Mouse (Mus musculus) mouse trophoblast stem cell (cell line): ENCODE results near the gene Sis.

Source experiments
- in situ Hi-C, 2 experiments: fragments of 300-500 bp; cut with MseI, MboI; formaldehyde crosslinking; loops; 2 replicates in 1 of 2; 3 replicates in 1 of 2; pipeline ENCODE4 v1.15.1; 2025

Sis gene

GRCm38 (mm10) chr3:72967675-72968074, at the start of gene Sis:
Gene Sis, minus strand, starts transcription at chr3:72967863.
- in situ Hi-C loops = no loop called here

- in situ Hi-C loops = no loop called here
Observed at GRCm38 (mm10) chr3:73006045-73006444, 38.4 kb upstream of the Sis start.

GRCm38 (mm10) chr3:73002933-73003696, 35.5 kb upstream of the Sis start:
- in situ Hi-C loops = no loop called here

GRCm38 (mm10) chr3:72997517-72997916, 29.9 kb upstream of the Sis start:
- in situ Hi-C loops = no loop called here

GRCm38 (mm10) chr3:72990992-72991391, 23.3 kb upstream of the Sis start:
- in situ Hi-C loops = no loop called here

- in situ Hi-C loops = no loop called here
Observed at GRCm38 (mm10) chr3:72976602-72977001, 8.9 kb upstream of the Sis start.

GRCm38 (mm10) chr3:72918919-72919526, 48.6 kb downstream of the Sis start:
- in situ Hi-C loops = no loop called here

- in situ Hi-C loops = no loop called here
Observed at GRCm38 (mm10) chr3:72882501-72882900, 85.2 kb downstream of the Sis start.

- in situ Hi-C loops = no loop called here
Observed at GRCm38 (mm10) chr3:72868141-72868540, 99.5 kb downstream of the Sis start.

- in situ Hi-C loops = no loop called here
Observed at GRCm38 (mm10) chr3:72858738-72859137, 108.9 kb downstream of the Sis start.

- in situ Hi-C loops = no loop called here
Observed at GRCm38 (mm10) chr3:72855405-72855804, 112.3 kb downstream of the Sis start.

- in situ Hi-C loops = no loop called here
Observed at GRCm38 (mm10) chr3:72840641-72841040, 127.0 kb downstream of the Sis start.
